Mouse (Mus musculus): ENCODE data around the gene Qsox2.

Gene Qsox2

DNA sequence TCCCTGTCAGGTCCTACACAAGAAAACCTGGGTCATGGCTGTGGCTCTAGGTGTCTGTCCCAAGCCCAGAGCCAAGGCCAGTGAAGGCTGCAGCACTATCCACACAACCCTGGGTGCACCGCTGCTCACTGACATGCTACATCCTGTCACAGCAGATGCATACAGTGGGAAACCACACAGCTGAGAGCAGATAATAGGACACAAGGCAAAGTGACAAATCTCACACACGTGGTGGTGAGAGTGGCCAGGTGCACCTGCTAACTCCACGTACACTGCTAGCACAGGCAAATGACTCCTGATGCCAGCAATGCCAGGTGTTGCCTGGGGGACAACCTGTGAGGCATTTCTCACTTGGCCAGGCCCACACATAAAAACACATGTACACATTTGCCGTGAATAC, 12.1 kb downstream of the Qsox2 start:
- no peak for DNase-seq (ENCODE audit: low spot score in 2 of 2)

DNA sequence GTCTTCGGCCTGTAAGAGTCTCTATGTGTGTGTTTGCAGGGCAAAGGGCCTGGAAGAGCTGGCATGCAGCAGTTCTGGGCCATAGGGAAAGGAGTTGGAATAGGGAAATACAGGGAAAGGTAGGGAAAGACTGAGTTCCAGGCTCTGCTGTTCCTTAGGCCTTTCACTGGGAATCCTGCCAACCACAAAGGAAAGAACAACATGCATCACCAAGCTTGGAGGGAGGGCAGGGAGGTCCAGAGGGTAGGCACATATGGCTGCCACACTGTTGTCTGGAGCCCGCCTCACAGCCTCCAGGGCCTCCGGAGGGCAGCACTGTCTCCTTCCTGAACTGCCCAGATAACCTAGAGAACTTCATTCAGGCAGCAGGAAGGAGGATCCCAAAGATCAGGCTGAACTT, 13.4 kb downstream of the Qsox2 start:
- no peak for DNase-seq (ENCODE audit: low spot score in 2 of 2)

DNA sequence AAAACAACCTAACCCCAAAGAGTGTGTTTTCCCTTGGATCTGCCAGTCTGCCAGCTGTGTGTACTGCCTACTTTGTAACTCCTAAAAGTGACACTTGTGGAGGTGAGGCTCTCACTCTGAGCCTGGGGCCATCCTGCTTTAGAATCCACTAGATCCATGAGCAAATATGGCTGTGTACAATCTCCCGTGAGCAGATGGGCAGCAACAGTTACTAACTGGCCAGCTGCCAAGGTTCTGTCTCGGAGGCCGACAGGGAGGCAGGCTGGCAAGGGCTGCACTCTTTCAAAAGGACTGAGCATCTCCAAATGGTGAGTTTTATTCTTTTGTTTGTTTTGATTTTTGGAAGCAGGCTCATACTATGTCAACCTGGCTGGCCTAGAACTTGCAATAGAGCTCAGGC, 22.8 kb downstream of the Qsox2 start:
- DNase-seq (ENCODE audit: low spot score in 2 of 2) = no peak

DNA sequence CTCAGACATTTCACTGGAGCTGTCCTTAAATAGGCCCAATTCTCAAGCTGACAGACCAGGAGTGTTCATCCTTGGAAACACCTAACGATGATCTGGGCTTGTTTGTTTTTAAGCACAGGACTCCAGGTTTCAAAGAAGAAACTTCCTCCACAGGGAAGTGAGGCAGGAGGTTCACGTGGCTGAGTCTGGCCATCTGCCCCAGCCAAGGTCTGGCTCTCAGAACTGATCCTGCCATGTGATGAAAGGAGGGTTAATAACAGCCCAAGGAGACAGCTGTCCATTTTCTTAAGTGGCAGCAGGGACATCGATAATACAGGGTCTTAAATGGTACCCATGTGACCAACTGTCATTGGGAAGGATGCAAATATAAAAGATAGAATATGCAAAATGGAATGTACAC, 27.8 kb downstream of the Qsox2 start:
- no peak for DNase-seq (ENCODE audit: low spot score in 2 of 2)

DNA sequence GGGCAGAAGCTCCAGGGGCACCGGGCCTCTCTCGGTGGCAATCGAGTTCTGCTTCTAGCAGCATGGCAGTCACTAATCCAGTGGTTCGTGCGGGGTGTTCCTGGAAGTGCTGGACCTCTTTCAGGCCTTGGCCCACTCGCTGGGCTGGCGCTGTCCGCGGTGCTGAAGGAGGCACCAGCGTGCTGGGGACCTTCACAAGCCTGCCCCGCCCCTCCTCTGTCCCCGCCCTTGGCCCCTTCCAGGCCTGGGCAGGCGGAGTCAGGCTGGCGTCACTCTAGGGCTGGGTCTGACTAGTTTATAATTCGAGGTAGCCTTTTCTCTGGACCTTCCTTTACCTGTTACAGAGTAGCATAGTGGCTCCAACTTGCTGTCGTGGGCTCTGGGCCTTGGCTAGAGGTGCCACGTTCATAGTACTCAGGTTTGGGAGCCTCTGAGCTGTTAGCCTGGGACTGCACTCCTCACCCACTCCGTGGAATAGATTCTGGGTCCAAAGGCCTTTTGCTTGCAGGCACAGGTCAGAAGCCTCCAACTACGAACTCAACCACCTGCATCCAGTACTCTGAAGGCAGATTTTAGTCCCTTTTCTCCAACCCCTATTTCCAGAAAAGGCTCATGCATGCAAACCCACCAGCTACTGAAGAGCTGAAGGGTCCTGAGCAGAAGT, 29.1 kb downstream of the Qsox2 start, which contains the start of gene Lhx3:
Lhx3 (minus strand) TSS at position 164 of the 664 bp plus-strand sequence.
- DNase-seq (ENCODE audit: low spot score in 2 of 2) = peak in 1 of 2 experiments; percentile 7

DNA sequence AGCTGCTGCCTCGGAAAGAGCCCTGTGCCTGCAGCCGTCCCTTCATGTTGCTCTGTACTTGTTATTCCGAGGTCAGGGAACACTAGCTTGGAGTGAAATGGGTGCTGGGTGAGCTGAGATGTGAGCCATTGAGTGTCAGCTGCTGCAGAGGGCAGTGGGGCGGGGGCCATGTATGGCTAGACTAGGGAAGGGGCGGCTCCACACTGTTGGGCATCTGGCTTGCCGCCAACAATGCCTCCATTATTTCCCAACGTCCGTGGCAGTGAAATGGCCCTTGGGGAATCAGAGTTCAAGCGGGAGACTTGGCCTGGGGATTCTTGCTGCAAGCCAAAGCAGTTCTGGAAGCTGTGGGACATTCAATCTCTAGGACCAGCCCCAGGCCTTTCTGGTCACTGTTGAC, 29.8 kb downstream of the Qsox2 start:
- DNase-seq (ENCODE audit: low spot score in 2 of 2) = no peak

DNA sequence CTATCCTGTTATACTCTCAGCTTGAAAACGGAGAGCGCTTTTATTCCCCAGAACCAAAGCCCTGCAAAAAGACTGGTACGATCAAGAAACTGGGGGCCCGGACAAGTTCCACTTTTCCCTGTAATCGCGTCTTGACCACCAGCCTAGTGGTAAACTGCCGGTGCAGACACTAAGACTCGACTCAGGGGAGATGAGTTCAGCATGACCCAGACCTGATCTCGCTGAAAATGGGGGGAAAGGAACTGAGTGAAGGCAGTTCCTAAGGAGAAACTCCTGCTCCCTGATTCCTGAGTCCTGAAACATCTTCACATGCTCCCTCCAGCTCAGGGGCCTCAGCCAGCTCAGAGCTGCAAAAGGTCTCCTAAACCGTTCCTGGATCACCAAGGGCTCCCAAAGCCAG, 31.6 kb downstream of the Qsox2 start:
- no peak for DNase-seq (ENCODE audit: low spot score in 2 of 2)

DNA sequence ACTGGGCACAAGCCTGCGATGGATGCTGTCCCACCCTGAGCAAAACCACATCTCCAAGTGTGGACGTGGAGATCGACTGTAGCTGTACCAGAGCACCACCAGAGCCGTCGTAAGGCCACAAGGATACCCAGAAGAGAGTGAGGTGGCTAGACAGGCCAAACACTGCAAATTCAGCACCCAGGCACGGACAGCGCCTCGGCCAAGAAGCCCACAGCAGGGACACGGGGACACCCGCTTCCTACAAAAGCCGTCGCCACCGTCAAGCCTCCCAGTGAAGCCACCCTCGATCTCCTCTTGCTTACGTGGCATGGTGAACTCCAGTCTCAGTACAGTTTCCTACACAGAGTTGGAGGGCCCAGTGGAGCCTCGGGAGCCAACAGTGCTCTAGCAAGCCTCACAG, 32.2 kb downstream of the Qsox2 start:
- DNase-seq (ENCODE audit: low spot score in 2 of 2) = no peak

DNA sequence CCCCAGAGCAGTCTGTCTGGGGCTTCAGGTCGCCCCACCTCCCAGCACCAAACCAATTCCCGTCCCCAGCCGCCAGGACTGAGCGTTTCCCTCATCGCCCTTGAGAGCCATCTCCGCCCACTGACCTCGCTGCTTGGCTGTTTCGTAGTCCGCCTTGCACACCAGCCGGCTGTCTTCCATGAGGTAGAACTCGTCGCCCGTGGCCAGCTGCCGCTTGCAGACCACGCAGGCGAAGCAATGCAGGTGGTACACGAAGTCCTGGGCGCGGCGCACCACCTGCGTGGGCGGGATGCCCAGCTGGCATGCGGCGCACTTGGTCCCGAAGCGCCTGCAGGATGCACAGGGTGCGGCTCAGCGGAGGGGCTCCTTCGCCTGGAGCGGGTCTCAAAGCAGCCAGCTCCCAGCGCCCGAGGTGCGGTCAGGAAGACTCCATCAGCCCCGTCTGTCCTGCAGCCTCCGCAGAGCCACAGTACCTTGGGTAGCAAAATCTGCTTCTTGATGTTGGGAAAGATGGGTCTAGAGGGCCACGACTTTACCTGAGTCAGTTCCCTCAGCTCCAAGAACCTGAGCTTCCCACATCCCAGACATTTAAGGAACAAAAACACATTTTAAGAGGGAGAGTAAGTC, 34.4 kb downstream of the Qsox2 start:
- DNase-seq (ENCODE audit: low spot score in 2 of 2) = no peak

DNA sequence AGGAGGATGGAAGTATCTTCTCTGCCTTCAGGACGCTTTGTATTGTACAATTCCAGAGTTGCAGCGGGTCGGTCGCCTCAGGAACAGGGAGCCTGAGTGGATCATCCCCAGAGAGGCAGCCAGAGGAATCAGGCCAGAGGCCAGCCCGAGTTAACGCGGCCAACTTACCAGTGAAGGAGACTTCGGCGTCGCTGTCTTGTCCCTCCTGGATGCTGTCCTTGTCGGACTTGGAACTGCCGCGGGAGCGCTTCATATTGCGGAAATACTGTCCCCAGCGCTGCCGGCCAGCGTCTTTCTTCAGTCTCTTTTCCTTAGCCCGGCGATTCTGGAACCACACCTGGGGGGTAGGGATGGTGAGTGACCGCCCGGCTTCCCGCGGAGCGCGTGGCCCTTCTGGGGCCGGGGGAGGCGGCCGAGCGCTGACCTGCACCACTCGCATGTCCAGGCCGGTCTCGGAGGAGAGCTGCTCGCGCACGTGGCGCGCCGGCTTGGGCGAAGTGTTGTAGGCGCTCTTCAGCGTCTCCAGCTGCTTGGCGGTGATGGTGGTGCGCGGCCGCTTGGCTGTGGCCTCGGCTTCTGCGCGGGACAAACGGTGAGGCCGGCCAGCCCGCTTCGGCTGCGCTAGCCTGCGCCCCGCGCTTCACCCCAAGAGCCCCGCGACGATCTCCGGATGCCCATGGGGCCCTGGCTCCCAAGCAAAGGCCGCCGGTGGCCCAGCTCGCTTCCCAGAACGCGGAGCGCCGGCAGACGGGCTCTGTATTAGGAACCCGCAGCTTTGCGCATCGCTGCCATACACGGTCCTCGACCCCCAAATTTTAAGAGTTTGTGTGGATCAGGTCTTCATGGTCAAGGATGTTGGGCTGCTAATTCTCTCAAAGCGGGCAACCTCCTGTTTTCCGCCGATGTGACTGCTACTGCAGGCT, 35.1 kb downstream of the Qsox2 start:
- no peak for DNase-seq (ENCODE audit: low spot score in 2 of 2)

DNA sequence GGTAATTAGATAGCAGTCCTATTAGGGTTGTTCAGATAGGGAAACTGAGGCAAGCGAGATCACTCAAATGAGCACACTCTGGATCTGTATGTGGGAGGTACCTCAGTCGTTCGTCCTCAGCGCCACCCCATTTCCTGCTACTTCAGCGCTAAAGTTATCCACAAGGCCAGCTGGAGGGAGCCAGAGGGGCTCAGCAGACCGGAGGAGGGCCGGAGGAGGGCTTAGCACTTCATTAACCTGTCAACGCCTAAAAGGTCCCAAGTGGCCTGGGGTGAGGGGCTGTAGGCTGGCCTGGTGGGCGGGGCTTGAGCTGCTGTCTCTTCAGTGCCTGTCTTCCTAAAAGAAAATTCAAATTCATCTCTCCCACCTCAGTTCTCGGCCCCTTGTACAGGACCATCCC, 38.8 kb downstream of the Qsox2 start:
- DNase-seq (ENCODE audit: low spot score in 2 of 2) = no peak

DNA sequence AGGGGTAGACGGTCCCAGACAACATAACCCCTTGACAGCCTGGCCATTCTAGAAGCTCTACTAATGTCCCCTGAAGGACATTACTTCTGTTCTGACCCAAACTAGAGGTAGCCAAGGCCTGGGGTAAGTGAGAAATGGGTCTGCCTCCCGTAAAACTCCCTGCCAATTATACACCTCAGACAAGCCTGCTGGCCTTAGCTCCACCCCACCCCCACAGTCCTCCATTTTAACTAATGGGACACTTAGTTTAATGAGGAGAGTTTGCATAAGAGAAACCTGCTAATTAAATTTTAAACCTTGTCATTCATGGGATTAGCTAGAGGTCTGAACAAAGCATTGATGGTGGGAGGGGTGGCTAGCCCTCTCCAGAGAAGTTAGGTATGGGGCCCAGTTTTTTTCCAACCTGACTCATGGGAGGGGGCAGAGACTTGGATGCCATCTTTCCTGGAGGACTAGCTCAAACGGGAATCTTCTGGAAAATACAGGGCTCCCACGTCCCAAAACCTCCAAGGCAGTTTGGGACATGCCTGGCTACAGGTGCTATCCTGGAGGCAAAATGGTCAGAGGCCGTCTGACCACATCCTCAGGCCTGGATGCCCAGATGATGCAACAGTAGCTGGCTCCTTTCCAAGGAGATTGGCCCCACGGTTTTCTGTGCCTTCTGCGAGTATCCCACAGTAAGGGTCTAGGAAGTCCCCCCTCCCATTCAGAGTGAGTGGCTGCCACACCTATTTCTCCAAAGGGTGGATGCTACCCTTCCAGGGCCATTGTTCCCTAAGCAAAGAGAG, 42.6 kb downstream of the Qsox2 start:
- no peak for DNase-seq (ENCODE audit: low spot score in 2 of 2)

DNA sequence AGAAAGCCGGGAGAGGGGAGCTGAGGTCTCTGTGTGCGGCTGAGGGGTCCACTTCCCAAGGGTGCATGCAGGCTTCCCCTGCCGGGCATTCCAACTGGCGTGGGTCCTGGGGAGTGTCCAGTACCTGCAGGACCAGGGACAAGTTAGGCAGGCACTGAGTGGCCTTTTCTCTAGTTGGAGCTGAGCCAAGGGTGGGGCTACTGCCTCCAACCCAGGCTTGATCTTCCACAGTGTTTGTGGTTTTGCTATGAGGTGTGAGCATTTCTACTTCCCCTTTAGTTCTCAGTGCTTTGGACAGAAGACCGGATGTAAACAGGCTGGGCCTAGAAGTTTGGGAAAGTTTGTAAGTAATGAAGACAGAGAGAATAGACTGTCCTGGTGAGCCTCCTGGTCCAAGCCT, 48.8 kb downstream of the Qsox2 start:
- DNase-seq (ENCODE audit: low spot score in 2 of 2) = peak; percentile 26 to 28

DNA sequence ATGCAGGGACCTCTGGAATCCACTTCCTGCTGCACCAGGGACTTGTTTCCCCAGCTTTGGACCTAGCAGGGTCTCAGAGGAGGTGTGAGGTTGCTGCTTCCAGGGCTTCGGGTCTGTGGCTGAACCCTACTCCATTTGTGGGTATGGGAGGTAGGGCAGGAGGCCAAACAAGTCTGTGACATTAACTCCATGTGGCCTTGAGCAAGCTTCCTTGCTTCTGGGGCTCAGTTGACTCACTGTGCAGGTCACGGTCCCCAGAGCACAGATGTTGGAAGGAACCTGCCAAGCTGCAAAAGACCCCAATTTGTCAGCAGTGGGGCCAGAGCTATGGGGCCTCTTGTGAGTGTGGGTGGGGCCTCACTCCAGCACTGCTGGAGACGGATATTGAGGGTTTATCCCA, 53.0 kb downstream of the Qsox2 start:
- DNase-seq (ENCODE audit: low spot score in 2 of 2) = no peak

DNA sequence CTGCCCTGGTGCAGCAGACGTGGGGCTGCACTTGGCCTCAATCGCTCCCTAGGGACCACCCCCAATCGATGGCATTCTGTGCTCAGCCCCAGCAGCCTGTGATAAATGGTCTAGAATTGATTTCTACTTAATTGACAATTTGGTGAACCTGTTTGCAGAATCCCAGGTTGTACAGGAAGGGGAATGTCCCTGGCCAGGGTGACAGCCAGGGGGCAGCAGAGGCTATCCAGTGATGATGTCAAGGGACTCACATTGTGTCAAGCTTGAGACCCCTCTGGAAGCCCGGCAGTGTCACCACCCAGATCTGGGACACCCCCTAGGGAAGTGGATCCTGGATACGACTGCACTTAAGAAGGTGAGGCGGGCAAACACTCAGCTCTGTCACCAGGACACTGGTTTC, 54.7 kb downstream of the Qsox2 start:
- no peak for DNase-seq (ENCODE audit: low spot score in 2 of 2)

DNA sequence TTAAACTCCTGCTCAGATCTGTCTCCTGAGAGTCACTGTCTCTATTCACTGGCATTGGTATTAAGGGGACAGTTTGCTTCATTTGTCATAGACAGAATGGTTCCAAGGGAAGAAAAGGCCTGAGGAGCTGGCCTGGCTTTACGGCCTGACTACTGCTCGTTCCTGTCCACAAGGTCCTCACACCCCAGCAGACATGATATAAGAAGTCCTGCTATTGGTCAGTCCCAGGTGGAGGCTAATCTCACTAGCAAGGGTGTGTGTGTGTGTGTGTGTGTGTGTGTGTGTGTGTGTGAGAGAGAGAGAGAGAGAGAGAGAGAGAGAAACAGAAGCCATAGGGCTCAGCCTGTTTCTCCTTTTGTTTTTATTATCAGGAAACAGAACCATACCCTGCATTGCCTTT, 60.1 kb downstream of the Qsox2 start:
- no peak for DNase-seq (ENCODE audit: low spot score in 2 of 2)

DNA sequence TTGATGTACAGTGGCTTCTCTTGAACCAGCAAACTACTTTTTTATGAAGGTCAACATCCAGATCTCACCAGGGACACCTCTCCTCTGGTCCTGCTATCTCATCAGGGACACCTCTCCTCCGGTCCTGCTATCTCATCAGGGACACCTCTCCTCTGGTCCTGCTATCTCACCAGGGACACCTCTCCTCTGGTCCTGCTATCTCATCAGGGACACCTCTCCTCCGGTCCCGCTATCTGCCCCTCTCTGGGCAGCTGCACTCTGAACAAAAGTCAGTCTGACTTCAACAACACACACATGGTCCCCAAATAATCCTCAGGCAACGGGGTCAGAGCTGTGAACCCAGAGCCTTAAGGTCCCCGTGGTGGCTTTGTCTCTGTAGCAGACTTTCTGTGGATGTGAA, 60.6 kb downstream of the Qsox2 start:
- DNase-seq (ENCODE audit: low spot score in 2 of 2) = no peak

DNA sequence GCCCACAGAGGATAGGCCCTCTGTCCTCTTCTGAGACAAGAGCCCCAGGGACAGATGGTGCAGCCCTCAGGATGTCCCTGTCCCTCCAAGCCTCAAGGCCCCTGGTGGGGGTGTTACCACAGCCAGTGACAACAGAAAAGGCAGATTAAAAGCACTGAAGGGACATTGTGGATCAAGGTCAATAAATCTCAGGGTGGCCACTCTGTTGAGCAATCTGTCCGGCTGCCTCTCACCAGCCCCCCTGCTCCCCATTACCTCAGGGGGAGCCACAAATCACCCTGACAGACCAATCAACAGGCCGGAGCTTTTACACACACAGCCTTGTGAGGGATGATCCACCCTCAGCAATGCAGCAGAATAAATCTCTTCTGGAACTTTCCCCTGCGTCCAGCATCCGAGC, 62.1 kb downstream of the Qsox2 start:
- no peak for DNase-seq (ENCODE audit: low spot score in 2 of 2)

DNA sequence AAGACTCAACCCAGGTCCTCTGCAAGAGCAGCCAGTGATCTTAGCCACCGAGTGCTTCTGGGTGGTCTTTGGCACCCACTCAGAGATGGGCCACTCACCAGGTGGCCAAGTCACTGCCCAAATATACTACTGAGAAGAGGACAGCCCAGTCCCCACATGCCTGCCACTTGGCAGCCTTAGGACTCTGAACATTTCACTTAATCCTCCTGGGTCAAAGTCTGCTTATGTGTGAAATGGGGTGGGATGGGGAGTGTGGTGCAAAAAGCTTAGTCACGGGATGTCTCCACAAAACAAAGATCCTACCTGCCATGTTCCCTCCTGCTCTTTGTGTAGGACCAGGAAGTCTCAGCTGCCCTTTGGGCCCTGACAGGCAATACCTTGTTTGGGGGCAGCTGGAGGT, 65.2 kb downstream of the Qsox2 start:
- no peak for DNase-seq (ENCODE audit: low spot score in 2 of 2)

DNA sequence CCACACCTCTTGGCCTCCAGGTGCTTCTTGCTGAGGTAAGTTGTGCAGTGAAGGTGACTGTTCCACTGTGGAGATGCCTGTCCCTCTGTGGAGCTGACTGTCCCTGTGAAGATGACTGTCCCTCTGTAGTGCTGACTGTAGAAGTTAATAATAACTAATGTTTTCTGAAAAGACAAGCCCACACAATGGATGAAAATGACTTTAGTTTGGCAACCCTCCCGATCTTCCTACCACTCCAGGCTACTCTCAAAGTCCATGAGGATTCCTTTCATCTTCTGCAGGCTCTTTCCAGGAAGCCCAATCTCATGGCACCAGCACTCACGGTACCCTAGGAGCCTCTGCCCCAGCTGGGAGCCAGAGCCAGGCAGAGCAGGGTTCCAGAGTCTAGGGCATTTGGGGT, 66.9 kb downstream of the Qsox2 start:
- DNase-seq (ENCODE audit: low spot score in 2 of 2) = no peak

DNA sequence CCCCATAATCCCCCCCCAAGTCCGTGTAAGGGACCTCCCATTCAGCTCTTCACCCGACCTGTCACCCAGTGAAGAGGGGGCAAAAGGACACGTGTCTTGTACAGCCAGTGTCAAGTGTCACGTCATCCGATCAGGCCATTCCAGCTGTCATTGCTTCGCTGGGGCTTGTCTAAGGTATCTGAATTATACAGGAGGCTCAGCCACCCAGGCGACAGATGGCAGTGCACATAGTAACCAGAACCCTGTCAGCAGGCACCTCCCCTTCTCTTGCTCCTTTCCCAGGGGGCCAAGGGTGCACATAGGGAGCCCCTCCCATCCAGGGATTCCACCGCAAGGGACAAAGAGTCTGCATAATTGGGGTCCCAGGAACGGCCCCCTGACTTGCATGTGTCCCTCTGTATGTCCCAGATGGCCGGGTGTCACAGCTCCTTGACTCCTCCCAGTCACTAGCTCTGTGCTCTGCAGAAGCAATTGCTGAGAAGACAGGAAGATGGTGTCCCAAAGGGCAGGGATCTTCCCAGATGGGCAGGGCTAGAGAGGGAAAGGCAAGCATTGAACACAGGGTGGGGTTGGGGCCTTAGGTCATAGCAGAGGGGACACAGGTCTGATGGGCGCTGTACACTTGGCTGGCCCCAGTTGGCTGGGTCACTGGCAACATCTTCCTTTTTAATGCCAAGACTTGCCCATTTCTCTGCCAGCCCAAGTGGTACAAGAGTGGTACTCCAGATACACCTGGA, 68.3 kb downstream of the Qsox2 start:
- no peak for DNase-seq (ENCODE audit: low spot score in 2 of 2)

Measured in natural killer cell, adult 2 months (primary cell).